Mouse (Mus musculus) cortical plate, adult 2 months (tissue): ENCODE data around the gene Mapk10. TPM values are rescaled to one million over a fixed set of nuclear protein-coding genes. Genes with fewer than 3 reads are reported as not detected.

ENCODE experiments used
- H3K27ac ChIP-seq: fragments of 200-500 bp; 2 replicates; pipeline ENCODE4 v1.5.1; 2012; ENCODE audit warnings: low read length, control low read depth, inconsistent platforms; ENCODE audit not compliant: insufficient read depth
- H3K4me1 ChIP-seq: fragments of 200-500 bp; 2 replicates; pipeline ENCODE4 v1.6.1; 2011; ENCODE audit warnings: low read length; ENCODE audit not compliant: control insufficient read depth, insufficient read depth
- H3K4me3 ChIP-seq: fragments of 200-500 bp; 2 replicates; pipeline ENCODE4 v1.5.1; 2011; ENCODE audit warnings: mild to moderate bottlenecking, low read length, control low read depth; ENCODE audit not compliant: insufficient read depth
- CTCF ChIP-seq: fragments of 200-500 bp; IDR thresholded peaks from 2 replicates; pipeline ENCODE4 v1.5.1; 2011; ENCODE audit warnings: mild to moderate bottlenecking, control low read depth, low read length; ENCODE audit not compliant: insufficient read depth; ENCODE audit errors: extremely low read depth
- POLR2A ChIP-seq: fragments of 200-500 bp; IDR thresholded peaks from 2 replicates; pipeline ENCODE4 v1.6.1; 2011; ENCODE audit warnings: mild to moderate bottlenecking, low read length, control low read depth; ENCODE audit not compliant: insufficient read depth; ENCODE audit errors: extremely low read depth
- polyA plus RNA-seq: library from polyadenylated mRNA; depleted of rRNA; stranded (reverse); fragments of >200 nt; gene quantifications from 2 replicates; pipeline ENCODE4 v1.2.3, GENCODE M21; 2012

Mapk10 gene
- polyA plus RNA-seq, 1 experiment: 199 TPM

GRCm38 (mm10) chr5:103208869-103209268 lies 2.3 kb downstream of the Mapk10 start:
- Histone ChIP-seq H3K4me3 (peak overlapping the region; percentile 91), H3K4me1 (peaks cover 8% of the 10 kb centered on the region), H3K27ac (peak overlapping the region; percentile 68)
- no peak for TF ChIP-seq POLR2A

GRCm38 (mm10) chr5:103208021-103208511 lies 3.1 kb downstream of the Mapk10 start:
- Histone ChIP-seq H3K4me1 (peaks cover 8% of the 10 kb centered on the region), H3K27ac (peak overlapping the region; percentile 92), H3K4me3 (peak overlapping the region; percentile 91)
- TF ChIP-seq POLR2A (peak; percentile 44; the same call in 1 of the 2 replicates), CTCF (no peak)

- Histone ChIP-seq H3K27ac (no peak overlapping the region), H3K4me3 (no peak overlapping the region), H3K4me1 (peaks cover 17% of the 10 kb centered on the region)
- TF ChIP-seq POLR2A (no peak), CTCF (no peak)
Observed at GRCm38 (mm10) chr5:103197796-103198325, 13.3 kb downstream of the Mapk10 start.

GRCm38 (mm10) chr5:103194549-103194948 lies 16.6 kb downstream of the Mapk10 start:
- H3K27ac ChIP-seq: no peak overlapping the region
- TF ChIP-seq POLR2A (no peak), CTCF (no peak)
- no peak overlapping the region for H3K4me3 ChIP-seq
- peaks cover 22% of the 10 kb centered on the region for H3K4me1 ChIP-seq

GRCm38 (mm10) chr5:103193700-103194099 lies 17.4 kb downstream of the Mapk10 start:
- H3K4me1 ChIP-seq: peaks cover 21% of the 10 kb centered on the region
- TF ChIP-seq CTCF: no peak
- no peak for TF ChIP-seq POLR2A
- no peak overlapping the region for H3K4me3 ChIP-seq
- no peak overlapping the region for H3K27ac ChIP-seq

GRCm38 (mm10) chr5:103191577-103191976 lies 19.6 kb downstream of the Mapk10 start:
- H3K27ac ChIP-seq: no peak overlapping the region
- H3K4me3 ChIP-seq: no peak overlapping the region
- peaks cover 14% of the 10 kb centered on the region for H3K4me1 ChIP-seq
- no peak for TF ChIP-seq POLR2A
- no peak for TF ChIP-seq CTCF

GRCm38 (mm10) chr5:103184256-103184655 lies 26.9 kb downstream of the Mapk10 start:
- Histone ChIP-seq H3K27ac (no peak overlapping the region), H3K4me1 (peaks cover 1% of the 10 kb centered on the region; the same call in 1 of the 2 replicates)

GRCm38 (mm10) chr5:103181622-103182021 lies 29.5 kb downstream of the Mapk10 start:
- H3K27ac ChIP-seq: no peak overlapping the region
- H3K4me3 ChIP-seq: no peak overlapping the region
- TF ChIP-seq POLR2A (no peak), CTCF (no peak)
- peaks cover 4% of the 10 kb centered on the region for H3K4me1 ChIP-seq

More at GRCm38 (mm10) chr5:103184256-103184655, 26.9 kb downstream of the Mapk10 start:
- no peak overlapping the region for H3K4me3 ChIP-seq
- no peak for TF ChIP-seq POLR2A
- TF ChIP-seq CTCF: no peak

- H3K4me3 ChIP-seq: no peak overlapping the region
- H3K27ac ChIP-seq: no peak overlapping the region
- H3K4me1 ChIP-seq: peaks cover 19% of the 10 kb centered on the region
- TF ChIP-seq POLR2A (no peak), CTCF (no peak)
Observed at GRCm38 (mm10) chr5:103177010-103177409, 34.1 kb downstream of the Mapk10 start.

GRCm38 (mm10) chr5:103175989-103176388 lies 35.1 kb downstream of the Mapk10 start:
- TF ChIP-seq CTCF (no peak), POLR2A (no peak)
- Histone ChIP-seq H3K4me3 (no peak overlapping the region), H3K27ac (peak overlapping the region; percentile 28), H3K4me1 (peaks cover 21% of the 10 kb centered on the region)
